Mouse (Mus musculus) heart, postnatal 25 days (tissue): ENCODE measurements at regions not wholly inside any gene's neighbourhood (a gene's known extent, or its start where the extent isn't known, plus 50 kb on each side); places are given as distances from the start of the nearest gene placed in this dataset.

Experiments
- DNase-seq: peaks from one replicate; pipeline ENCODE4 v3.0.0; 2022; ENCODE audit warnings: low spot score
- intact Hi-C: fragments of 180-260 bp; cut with DNase I; formaldehyde crosslinking; loops from one replicate; pipeline ENCODE4 v1.15.1; 2025

DNA sequence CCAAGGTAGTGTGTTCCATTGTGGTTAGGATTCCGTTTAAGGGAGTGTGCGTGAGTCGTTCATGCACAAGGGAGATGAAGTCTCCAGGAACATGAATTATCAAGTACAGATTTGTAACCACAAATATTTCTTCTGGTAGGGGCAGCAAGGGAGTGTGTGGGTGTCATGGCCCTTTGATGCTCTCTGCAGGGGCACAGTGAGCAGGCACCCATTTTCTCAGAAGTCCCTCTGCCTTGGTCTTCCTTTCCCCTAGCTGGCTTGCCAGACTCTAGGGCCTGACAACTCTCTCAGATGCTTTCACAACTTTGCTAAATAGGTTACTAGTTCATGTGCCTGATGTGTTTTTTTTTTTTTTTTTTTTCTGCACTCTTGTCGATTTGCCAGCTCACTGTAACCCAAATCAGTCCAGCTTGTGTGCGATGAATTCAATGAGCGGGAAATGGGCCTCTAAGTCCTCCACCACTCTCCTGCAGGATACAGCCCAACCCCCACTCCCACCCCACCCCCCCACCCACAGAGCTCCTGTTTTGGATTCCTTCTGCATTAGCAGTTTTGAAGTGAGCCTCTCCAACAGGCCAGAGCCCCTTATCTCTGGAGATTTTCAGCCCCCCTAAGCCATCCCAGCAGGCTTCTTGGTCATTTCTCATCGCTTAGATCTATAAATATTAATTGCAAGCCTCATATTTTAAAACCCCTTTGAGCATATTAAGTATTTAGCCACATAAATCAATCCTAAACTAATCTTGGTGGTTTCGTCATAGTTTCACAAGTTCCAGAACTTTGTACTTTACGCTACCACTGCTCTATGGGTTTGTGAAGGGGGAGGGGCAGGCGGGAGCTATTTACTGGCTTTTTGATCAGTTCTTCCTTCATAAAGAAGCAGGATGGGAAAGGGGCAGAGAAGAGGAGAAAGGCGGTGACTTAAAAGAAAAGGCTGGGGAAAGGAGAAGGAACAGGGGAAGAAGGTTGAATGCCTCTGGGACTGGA lies 628.4 kb upstream of the Cdh11 start:
- no peak for DNase-seq
- intact Hi-C loops: no loop called here

DNA sequence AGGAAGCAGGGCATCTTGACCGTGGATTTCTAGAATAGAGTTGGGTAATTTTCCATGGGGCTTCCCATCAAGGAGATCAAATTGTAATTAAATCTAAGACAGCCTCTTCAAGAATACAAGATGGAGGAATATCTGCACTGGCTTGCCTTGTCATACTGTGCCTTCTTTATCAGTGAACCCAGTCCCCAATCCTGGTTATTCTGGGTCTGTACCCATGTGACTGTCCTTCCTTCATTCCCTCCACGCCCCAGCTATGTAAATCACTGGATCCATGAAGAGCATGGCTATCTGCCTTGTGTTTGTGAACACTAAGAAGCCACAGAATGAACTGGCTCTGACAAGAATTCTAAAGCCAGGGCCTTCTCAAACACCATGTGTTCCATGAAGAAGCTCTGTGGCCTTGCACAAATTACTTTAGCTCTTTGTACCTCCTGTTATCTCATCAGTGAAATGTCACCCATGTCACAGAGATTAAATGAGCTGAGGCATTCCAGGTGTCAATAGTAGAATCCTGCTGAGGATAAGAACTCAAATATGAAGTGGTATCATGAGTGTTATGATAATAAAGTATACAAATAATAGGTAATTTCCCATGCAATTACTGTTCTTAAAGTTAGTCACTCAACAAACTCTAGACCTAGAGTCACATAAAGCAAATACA lies 637.0 kb upstream of the Cdh11 start:
- intact Hi-C loops: no loop called here
- DNase-seq: no peak

DNA sequence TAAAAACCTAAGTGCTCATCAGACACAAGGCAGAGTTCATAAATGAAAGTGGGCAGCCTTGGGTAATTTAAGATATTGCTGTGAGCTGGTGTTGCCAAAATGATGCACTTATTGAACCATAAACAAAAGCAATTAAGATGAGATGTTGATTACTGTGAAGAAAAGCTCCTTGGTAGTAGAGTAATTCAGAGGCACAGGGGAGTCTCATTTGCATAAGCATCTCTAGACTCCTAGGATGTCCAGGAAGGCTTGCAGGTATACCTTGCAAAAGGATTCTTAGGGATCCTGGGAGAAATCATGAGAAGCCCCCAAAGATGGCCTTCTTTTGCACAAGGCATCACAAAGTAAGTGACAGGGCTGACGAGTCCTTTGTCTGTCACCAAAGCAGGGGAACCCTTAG lies 640.5 kb upstream of the Cdh11 start:
- intact Hi-C loops: no loop called here
- no peak for DNase-seq

DNA sequence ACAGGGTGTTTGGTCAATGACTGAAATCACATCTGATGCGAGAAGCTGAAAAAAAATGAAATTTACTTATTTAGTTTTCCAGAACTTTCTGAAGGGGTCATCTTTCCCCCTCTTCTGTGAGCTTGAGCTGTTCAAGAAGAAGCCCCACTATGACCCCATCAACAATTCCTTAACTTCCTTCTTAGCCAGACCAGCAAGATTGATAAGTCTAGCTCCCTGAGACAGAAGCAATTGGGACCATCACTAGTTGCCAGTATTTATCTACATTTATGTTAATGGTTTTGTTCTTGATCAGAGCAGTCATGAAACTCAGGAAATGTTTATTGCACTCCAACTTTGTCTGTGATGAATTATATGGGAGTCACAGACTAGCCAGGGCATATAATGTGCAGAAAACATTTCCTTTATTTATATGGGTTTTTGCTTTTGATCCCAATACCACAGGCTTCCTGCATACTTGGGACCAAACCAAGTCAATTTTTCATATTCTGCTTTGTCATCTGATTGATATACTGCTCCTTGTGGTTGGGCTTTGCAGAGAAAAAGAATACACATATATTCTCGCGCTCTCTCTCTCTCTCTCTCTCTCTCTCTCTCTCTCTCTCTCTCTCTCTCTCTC lies 645.5 kb upstream of the Cdh11 start:
- DNase-seq: no peak
- intact Hi-C loops: no loop called here

DNA sequence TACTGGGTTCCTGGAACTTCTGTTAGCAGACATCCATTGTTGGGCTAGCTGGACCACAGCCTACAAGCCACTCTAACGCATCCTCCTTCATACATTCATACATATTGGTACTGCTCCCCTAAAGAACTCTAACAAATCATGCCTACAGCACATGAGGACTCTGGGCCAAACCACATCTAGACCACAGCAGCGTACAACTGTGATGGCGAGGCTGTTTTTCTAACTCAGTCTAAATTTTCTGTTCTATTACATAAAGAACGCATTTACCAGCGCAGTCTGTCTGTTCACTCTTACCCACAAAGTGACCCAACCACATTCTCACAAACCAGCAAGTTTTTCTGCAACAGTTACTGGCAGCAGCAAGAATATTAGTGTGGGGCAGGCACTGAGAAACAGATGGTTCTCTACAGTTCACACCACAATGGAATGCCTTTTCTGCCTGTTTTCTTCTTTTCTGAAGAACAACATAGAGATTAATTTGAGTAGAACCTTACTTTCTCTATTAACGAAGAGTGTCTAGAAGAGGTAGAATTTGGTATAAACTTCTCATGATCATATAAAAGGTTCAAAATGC lies 648.2 kb upstream of the Cdh11 start:
- intact Hi-C loops: no loop called here
- no peak for DNase-seq

DNA sequence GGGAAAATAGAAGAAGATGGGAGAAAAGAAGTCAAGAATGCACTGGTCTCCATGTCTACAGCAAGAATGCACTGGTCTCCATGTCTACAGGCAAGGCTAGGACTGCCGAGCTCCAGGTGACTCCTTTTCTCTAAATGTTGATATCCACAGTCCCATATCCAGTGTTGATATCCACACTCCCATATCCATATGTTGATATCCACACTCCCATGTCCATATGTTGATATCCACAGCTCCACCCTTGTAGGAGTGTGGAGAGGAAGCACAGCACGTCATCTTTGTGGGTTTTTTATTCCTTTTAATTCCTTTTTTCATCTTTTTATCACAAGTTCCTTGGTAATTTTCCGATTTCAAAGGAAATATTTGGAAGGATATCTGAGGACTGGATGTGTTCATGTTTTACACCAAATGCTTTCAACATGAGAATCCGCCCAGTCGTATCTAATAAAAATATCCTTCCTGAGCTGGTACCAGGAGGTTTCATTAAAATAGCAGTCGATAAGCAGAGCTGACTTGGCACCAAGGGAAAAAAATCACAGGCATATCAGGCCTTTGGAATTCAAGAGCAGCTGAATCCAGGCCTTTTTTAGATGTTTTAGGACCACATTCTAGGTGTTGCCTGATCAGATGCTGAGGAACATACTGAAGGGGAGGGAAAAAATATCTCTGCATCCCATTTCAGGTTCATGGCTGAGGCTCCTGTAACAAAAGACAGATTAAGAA lies 653.7 kb upstream of the Cdh11 start:
- intact Hi-C loops: no loop called here
- DNase-seq: no peak

DNA sequence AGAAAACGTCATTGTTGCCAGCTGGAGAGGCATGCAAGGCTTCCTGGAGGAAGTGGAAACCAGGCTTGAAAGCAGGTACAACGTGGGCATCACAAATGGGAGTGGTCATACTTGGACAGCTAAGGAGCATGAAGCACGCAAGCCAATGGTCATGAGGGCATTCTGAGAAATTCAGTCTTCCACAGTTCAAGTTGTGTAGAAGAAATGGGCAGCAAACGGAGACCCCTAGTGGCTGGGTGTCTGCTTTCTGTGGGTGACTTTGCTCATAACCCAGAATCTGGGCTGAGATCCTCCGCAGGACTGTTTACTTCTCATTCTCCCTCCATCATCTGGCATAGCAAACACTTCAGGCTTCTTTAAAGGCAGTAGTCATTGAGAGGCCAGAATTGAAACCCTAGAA lies 655.7 kb upstream of the Cdh11 start:
- DNase-seq: no peak
- intact Hi-C loops: no loop called here

DNA sequence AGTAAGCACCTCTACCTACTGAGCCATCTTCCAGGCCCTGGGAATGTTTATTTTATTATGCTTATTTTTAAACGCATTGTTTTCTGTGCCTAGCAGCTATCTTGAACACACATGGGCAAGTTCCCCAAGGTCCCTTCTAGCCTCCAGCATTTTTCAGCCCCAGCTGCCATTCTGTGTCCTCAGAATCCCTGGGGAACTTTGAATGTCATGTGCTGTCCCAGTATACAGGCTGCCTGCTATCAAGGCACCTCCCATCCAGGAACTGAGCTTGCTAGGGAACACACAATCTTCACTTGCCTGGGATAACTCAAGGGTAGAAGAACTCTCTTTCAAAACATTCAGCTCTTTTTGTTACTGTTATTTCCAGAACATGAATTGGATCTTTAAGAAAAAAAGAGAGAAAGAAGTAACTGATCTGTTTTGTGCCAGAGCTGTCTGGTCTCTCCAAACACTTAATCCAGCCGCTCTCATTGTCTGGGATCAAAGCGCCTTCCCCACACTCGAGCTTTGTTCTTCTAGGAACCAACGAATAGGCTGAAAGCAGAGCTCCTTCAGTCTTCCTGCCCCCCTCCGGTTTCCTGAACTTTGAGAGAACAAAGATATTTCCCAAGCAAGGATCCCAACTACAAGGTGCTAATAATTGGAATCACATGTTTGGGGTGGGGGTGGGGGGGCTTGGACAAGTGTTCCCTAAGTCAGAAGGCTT lies 657.1 kb upstream of the Cdh11 start:
- DNase-seq: no peak
- intact Hi-C loops: no loop called here

DNA sequence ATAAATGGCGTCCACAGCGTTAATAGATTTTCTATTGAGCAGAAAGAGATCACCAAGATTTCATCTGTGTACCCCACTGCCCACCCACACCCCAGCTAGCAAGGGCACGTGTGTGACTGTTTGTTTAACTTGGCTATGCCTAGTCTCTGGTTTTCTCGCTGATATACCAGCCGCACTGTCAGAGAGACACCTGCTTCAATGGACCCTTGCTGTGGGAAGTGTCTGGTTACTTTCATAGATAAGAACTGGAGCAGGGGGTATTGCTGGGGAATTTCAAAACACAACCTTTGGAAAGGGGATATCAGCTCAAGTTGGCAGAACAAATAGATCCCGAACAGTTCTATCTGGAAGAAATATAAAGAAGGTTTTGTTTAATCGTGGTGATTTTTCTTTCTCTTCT lies 656.8 kb upstream of the Cdh5 start:
- DNase-seq: no peak
- intact Hi-C loops: no loop called here

DNA sequence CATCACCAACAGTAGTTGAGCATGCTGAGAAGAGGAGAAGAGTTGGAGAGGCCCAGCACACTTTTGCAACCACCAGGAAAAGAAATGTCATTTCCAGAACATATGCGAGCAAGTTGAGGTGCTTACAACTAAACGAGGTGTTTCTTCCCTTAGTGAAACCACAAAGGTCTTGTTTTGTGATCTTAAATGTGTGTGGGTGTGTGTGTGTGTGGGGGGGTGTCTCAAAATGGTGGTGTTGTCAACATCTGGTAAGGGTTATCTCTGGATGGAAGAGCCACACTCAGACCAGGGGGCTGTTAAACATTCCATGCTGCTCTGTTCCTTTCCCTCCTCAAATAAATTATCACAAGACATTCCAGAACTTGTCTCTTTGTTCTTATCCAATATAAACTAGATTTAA lies 656.0 kb upstream of the Cdh5 start:
- no peak for DNase-seq
- intact Hi-C loops: no loop called here

DNA sequence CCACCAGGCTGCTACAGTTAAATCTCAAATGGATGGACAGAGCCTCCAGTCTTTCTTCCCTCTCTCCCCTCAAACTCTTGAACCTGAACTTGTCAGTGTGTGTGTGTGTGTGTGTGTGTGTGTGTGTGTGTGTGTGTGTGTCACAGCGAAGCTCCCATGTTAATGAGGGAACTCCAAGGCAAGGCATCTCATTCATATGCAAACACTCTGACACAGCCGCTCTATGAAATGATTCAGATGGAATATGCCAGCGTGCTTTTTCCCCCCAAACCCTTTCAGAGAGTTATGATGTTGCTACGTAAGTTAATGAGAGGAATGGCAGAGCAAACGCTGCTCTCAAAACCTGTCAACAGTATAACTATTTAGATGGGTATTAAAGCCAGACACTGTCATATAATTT lies 653.5 kb upstream of the Cdh5 start:
- intact Hi-C loops: no loop called here
- no peak for DNase-seq

DNA sequence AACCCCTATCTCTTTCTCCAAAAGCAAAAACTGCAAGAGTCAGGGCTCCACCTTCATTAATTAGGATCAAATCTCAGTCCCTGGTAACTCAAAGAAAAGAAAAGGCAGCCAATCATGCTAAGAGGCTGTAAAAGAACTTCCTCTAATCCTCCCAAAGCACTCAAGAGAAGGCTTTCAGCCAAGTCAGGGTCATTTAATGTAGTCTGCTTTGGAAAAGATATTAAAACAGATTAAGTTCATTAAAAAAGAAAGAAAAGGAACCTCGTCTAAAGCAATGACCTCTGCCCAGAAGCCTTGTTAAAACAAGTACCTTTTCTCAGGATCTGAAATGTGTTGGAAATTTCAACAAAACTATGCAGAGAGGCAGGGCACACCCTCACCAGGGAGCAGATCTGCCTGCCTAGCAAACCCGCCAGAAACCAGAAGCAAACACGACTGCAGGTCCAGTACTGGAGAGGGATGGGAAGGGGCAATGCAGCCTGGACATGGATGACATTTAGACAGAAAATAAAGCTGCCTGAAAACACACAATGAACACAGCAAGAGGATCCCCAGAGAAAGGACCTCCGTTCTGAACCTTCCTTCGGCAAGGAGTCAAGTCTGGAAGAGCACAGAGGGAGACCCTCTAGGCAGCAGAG lies 649.9 kb upstream of the Cdh5 start:
- intact Hi-C loops: no loop called here
- DNase-seq: no peak

DNA sequence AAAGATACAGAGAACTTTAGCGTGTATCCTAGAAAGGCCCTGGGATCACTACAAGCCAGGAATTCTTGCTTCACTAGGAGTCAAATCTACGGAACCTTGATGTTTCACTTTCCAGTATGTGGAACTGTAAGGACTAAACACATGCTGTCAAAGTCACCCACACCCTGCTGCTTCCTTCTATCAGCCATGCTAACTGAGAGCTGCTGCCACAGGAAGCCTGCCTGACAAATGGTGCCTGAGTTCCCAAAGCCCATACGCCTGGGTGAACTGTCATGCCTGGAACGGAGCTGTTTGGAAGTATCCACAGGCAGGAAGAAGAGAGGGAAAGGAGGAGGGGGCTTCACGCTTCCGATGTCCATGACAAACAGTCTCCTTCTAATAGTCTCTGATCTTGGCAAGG lies 644.2 kb upstream of the Cdh5 start:
- intact Hi-C loops: no loop called here
- no peak for DNase-seq

DNA sequence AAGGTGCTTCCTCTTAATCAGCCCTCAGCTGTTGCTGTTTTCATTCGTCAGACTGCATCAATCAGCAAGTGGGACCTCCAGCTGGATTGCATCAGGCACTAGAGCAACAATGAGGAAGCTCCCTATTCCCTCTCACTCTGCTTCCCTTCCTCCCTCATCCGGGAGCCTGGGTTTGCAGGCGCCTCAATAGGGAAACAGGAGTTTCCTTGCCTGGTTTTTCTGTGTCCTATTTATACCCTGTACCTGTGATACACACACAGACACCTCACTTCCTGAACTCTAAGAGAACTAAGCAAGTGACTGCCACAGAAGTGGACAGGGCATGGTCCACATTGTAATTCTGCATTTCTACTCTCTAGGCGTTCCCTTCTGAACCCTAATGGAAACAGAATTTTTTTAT lies 637.9 kb upstream of the Cdh5 start:
- intact Hi-C loops: no loop called here
- no peak for DNase-seq

DNA sequence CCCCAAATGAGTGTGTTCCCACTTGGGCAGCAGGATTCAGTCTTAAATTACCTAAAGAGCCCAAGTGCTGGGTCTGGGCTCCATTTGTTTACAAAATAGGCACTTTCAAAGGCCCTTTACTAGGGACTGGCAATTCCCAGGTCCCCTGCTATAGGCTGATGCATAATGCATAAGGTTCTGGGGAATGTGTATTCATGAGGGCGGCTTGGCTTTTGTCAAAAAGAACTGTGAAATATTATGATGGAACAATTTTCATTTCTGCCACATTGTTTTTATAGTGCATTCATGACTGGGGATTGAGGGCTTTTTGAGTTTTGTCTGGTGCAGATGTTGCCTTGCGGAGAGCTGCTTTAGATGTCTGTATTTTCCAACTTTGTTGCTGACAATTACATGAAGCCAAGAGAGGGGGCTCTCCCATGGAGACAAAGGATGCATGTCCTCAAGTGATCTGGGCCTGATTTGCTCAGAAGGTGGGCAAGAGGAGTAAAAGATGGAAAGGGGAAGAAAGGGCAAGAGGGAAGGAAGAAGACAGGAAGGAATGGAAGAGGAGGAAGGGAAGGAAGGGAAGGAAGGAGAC lies 636.6 kb upstream of the Cdh5 start:
- DNase-seq: no peak
- intact Hi-C loops: no loop called here

DNA sequence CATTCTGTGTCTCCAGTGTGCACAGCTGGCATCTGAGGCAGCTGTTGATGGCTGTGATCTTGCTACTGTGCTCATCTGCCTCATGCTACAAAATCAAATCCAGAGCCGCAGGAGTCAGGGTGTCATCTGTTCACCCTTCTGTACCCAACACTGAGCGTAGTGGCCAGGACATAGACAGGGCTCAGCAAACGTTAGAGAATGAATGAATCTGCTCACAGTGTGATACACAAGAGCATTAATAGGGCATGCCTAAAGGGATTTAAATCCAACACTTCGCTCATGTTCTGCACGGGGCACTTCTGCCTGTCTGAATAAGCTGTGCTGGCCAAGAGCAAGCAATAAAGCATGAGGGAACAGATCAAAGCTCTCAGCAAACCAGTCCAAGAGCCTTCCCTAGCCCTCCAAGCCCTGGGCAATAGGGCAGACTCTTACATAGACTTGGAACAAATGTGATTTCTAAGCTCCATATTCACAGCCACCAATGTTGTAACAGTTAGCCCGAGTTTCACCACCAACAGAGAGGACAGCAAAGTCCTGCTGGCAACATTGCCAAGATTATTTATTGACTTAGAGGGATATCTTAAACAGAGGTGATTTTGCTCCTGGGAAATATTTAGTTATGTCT lies 633.8 kb upstream of the Cdh5 start:
- intact Hi-C loops: no loop called here
- DNase-seq: no peak

DNA sequence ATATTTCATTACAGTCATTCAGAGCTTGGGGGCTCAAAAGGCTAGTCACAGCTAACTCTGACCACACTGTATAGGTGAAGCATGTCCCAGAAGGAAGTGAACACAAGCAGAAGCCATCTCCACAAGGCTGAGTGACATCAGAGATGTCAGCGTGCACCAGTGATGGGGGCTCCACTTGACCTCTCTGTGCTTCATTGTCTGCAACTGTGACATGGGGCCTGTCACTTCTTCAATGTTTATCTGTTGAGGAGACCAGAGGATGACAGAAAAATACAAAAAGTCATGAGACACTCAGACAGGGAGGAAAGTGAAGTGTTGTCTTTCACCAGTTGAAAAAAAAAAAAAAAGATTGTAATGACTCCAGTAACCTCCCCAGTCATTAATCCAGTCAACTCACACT lies 632.4 kb upstream of the Cdh5 start:
- intact Hi-C loops: no loop called here
- DNase-seq: no peak

DNA sequence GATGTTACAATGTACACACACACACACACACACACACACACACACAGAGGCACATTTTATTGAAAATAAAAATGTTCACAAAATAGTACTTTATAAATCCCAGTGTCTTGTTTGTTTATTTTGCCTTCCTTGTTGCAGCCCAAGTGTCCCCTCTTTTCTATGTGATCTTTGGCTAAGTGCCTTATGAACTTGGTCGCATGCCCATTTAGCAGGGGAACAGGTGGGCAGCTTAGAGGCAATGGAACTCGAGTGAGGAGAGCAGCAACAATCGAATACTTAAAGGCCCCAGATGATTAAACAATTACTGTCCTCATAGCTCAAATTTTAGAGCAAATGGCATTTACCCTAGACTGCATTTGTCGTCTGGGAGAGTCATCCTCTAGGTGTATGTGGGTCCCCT lies 631.1 kb upstream of the Cdh5 start:
- intact Hi-C loops: no loop called here
- DNase-seq: no peak
